Mouse (Mus musculus): ENCODE measurements around the gene Gm6370.
"Not testable (repeated sequence)": the region's sequence is repeated elsewhere in the genome, so short reads cannot be mapped to it uniquely, and the experiment has no call there.

Gene Gm6370

DNA sequence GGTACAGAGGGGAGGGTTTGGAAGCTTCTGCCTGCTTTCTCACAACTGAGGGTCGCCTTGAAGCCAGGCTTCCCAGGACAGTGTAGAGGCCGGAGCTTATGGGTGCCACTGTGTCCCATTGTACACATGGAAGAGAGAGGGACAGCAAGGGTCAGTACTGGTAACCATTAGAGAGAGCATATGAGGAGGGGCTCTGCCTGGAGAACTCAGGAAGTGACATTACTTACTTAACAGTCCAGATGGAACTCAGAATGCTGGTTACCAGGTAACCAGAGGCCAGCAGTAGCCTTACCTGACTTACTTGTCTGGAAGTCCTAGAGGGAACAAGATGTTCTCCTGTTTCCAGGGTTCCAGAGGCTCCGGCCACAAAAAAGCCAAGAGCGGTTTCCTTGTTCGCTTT lies at the start of gene Gm6370:
Gene Gm6370 (plus strand): TSS at position 301 of the 400 bp plus-strand sequence.
- not testable (repeated sequence) for DNase-seq (ENCODE audit: low read depth in 1 of 2, low spot score in 2 of 2)

DNA sequence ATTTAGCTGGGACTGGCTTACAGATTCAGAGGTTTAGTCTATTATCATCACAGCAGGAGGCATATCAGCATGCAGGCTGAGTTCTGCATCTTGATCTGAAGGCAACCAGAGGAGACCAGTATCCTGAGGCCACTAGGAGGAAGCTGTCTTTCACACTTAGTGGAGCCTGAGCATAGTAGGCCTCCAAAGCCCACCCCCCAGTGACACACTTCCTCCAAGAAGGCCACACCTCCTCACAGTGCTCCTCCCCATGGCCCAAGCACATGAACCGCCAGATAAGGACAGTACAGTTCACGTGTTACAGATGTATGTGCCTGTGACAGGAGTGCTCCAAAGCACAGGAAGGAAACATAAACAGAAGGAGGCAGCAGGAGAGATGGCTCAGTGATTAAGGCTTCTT lies 48.4 kb upstream of the Gm6370 start:
- DNase-seq (ENCODE audit: low read depth in 1 of 2, low spot score in 2 of 2): no peak

DNA sequence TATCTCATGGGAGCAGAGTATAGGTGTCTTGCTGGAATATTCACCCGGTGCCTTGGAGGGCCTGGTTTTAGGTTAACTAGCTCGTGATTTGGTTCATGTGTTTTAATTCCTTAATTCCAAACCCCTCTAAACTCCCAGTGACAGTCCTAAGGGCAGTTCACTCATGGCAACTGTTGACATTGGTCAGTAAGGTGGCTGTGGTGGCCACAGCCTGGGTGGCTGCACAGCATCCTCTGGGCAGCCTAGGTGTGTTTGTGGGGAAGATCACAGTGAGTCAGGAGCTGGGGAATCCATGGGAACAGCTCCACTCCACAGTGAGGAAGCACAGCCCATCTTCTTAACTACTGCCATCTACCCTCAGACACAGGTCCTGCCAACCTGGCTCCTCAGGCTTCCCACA lies 44.5 kb upstream of the Gm6370 start:
- DNase-seq (ENCODE audit: low read depth in 1 of 2, low spot score in 2 of 2): no peak

DNA sequence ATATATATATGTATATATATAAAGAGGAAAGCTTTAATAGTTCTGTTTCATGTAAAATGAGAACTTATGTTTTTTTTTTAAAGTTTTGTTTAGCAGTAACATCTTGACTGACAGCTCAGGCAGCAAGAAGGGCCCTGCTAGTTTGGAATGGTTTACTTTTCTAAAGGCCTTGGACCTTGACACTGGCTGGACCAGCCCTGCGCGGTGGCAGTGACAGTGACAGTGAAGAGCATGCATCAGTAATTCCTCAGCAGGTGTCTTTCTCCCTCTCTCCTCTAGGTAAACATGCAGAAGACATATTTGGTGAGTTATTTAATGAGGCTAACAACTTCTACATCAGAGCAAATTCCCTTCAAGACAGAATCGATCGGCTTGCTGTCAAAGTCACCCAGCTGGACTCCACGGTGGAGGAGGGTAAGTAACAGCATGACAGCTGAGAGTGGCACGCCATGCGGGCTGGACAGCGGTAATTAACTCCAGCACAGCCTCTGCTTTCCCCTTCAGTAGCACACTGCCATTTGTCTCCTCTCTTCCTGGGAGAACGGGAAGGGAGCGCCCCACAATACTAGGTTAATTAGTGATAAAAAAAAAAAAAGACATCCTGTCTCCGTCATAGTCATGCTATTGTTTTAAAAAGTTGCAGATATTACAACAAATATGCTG lies 39.4 kb upstream of the Gm6370 start:
- no peak for DNase-seq (ENCODE audit: low read depth in 1 of 2, low spot score in 2 of 2)

DNA sequence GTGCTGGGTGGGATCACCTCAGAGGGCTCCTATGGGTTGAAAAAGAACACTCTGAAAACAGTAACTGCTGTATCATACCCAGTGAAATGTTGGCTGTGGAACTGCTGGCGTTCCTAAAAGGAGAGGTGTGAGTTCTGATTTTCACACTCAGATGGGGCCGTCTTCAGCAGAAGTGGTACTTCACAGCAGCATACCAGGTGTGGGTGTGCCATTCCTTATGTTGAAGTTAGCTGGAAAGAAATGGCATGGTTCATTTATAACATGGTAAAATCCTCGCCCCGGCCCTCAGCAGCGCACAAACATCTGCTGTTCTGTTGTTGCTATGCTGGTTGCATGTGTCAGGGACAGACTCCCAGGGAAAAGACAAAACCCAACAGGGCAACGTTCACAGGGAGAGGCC lies 37.6 kb upstream of the Gm6370 start:
- DNase-seq (ENCODE audit: low read depth in 1 of 2, low spot score in 2 of 2): no peak

DNA sequence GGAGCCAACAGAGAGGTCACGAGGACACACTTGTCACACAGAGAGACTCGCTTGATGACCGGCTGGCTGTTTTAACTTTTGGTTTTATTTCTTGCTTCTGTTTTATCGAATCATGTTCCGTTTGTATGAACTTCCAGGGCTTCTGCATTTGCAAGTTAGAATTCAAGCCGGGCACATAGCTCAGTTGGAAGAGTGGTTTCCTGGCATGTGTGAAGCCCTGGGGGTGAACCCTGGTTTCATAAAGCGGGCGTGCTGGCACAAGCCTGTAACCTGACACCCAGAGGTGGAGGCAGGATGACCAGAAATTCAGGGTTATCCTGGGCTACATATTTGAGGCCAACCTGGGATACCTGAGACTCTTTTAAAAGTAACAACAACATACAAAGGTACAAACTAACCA lies 29.6 kb upstream of the Gm6370 start:
- DNase-seq (ENCODE audit: low read depth in 1 of 2, low spot score in 2 of 2): no peak

DNA sequence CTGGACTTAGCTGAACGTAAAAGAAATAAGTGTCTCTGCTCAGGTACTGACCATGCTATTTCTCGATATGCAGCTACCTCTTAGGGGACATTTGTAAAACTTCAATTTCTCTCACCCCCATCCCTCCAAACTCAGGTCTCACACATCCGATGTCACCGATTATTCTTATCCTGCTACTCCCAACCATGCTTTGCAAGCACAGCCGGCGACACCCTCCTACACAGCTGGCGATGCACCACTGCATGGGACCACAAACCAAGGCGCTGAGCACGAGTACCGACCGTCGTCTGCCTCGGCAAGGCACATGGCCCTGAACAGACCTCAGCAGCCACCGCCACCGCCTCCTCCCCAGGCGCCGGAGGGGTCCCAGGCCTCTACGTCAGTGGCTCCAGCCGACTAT lies 24.5 kb upstream of the Gm6370 start:
- DNase-seq (ENCODE audit: low read depth in 1 of 2, low spot score in 2 of 2): no peak

DNA sequence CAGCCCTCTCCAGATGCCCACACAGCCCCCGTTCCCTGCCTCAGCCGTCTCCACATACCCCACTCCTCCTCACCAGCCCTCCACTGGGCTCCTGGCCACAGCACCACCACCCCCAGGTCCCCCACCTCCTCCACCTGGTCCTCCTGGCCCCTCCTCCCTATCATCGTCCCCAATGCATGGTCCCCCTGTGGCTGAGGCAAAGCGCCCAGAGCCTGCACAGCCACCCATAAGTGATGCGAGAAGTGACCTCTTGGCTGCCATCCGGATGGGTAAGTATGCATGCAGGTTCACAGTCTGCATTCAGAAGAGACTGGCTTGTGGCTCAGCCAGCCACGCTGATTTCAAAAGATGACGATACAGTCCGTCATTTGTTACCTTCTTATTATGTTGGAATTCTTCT lies 22.9 kb upstream of the Gm6370 start:
- DNase-seq (ENCODE audit: low read depth in 1 of 2, low spot score in 2 of 2): no peak

DNA sequence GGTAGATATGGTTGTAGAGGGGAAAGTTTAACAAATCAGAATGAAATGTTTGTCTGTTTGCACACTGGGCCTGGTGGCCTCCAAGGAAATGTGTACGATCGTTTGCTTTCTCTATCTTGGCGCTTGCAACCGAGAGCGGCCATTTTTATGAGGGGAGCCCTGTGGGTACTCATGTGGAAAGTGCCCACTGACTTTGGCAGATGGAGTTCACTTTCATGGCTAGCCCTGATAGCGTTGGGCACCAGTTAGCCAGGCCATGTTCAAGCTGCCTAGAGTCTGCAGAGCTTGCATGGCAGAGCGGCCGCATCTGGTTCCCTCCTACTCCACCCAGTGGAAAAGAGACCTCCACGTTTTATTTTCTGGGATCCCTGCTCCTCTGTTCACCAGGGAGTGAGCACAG lies 20.3 kb upstream of the Gm6370 start:
- DNase-seq (ENCODE audit: low read depth in 1 of 2, low spot score in 2 of 2): no peak

DNA sequence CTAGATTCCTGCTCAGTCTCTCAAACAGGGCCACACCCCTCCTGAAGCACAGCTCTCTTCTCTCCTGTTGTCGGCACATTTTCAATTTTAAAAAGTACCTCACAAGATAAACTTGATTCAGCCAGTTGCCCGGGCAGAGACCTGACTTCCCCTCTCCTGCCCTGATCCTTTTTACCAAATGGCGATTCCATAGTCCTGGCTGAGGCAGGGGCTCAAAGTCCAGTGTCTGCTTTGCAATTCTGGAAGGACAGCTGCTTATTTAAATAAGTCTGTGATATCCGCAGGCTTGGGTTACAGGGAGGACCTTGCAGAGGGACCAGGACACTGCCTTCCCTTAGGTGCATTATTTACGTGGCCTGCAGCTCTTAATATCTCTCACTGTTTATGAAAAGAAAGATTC lies 19.9 kb upstream of the Gm6370 start:
- no peak for DNase-seq (ENCODE audit: low read depth in 1 of 2, low spot score in 2 of 2)

DNA sequence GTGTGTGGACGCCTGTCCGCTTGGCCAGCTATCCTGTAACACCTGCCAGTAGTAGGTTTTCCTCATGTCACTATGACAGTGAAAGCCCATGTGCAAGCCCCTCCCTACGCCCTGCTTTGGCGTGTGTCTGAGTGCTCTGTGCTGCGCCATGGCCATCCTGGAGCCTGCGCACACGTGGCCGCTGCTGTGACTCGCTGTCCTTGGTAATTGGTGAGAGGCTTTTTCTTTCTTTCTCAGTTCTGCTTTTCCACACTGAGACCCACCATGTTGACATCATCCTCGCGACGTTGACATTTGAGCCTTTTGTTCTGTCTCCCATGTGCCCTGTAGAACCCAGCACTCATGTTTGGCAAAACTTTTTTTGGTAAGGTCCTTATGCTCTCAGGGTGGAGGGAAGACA lies 19.3 kb upstream of the Gm6370 start:
- DNase-seq (ENCODE audit: low read depth in 1 of 2, low spot score in 2 of 2): no peak

DNA sequence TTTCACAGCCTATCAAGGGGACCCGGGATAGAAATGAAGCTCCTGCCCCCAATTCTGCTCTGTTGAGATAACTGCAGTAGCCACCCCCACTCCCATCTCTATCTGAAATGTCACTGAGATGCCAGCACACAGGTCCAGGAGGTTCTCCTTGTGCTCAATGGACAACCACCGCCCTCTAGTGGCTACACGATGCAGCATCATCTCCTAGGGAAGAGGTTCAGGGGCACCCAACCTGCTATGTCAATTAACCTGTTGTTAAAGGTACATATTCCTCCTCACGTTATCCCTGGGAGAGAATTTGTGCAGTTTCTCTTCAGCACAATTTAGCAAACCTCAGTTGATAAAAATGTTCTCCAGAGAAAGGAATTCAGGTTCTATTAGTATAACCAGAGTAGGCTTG lies 11.6 kb upstream of the Gm6370 start:
- DNase-seq (ENCODE audit: low read depth in 1 of 2, low spot score in 2 of 2): not testable (repeated sequence)

DNA sequence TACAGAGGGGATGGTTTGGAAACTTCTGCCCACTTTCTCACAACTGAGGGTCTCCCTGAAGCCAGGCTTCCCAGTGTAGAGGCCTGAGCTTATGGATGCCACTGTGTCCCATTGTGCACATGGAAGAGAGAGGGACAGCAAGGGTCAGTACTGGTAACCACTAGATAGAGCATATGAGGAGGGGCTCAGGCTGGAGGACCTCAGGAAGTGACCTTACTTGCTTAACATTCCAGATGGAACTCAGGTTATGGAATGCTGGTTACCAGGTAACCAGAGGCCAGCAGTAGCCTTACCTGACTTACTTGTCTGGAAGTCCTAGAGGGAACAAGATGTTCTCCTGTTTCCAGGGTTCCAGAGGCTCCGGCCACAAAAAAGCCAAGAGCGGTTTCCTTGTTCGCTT lies 9.5 kb upstream of the Gm6370 start, which contains the start of gene Gm6408:
Gene Gm6408 (plus strand): TSS at position 301 of the 400 bp plus-strand sequence.
- not testable (repeated sequence) for DNase-seq (ENCODE audit: low read depth in 1 of 2, low spot score in 2 of 2)

DNA sequence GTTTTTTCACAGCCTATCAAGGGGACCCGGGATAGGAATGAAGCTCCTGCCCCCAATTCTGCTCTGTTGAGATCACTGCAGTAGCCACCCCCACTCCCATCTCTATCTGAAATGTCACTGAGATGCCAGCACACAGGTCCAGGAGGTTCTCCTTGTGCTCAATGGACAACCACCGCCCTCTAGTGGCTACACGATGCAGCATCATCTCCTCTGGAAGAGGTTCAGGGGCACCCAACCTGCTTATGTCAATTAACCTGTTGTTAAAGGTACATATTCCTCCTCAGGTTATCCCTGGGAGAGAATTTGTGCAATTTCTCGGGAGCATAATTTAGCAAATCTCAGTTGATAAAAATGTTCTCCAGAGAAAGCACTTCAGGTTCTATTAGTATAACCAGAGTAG lies 2.2 kb upstream of the Gm6370 start:
- DNase-seq (ENCODE audit: low read depth in 1 of 2, low spot score in 2 of 2): not testable (repeated sequence)

DNA sequence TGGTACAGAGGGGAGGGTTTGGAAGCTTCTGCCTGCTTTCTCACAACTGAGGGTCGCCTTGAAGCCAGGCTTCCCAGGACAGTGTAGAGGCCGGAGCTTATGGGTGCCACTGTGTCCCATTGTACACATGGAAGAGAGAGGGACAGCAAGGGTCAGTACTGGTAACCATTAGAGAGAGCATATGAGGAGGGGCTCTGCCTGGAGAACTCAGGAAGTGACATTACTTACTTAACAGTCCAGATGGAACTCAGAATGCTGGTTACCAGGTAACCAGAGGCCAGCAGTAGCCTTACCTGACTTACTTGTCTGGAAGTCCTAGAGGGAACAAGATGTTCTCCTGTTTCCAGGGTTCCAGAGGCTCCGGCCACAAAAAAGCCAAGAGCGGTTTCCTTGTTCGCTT lies 10.9 kb downstream of the Gm6370 start, which contains the start of gene 4930449I24Rik:
Gene 4930449I24Rik (plus strand): TSS at position 301 of the 400 bp plus-strand sequence.
- DNase-seq (ENCODE audit: low read depth in 1 of 2, low spot score in 2 of 2): not testable (repeated sequence)

DNA sequence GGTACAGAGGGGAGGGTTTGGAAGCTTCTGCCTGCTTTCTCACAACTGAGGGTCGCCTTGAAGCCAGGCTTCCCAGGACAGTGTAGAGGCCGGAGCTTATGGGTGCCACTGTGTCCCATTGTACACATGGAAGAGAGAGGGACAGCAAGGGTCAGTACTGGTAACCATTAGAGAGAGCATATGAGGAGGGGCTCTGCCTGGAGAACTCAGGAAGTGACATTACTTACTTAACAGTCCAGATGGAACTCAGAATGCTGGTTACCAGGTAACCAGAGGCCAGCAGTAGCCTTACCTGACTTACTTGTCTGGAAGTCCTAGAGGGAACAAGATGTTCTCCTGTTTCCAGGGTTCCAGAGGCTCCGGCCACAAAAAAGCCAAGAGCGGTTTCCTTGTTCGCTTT lies 22.7 kb downstream of the Gm6370 start, which contains the start of gene Gm3402:
Gene Gm3402 (plus strand): TSS at position 301 of the 400 bp plus-strand sequence.
- not testable (repeated sequence) for DNase-seq (ENCODE audit: low read depth in 1 of 2, low spot score in 2 of 2)

DNA sequence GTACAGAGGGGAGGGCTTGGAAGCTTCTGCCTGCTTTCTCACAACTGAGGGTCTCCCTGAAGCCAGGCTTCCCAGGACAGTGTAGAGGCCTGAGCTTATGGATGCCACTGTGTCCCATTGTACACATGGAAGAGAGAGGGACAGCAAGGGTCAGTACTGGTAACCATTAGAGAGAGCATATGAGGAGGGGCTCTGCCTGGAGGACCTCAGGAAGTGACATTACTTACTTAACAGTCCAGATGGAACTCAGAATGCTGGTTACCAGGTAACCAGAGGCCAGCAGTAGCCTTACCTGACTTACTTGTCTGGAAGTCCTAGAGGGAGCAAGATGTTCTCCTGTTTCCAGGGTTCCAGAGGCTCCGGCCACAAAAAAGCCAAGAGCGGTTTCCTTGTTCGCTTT lies 34.3 kb downstream of the Gm6370 start, which contains the start of gene Gm3404:
Gene Gm3404 (plus strand): TSS at position 301 of the 400 bp plus-strand sequence.
- DNase-seq (ENCODE audit: low read depth in 1 of 2, low spot score in 2 of 2): not testable (repeated sequence)

DNA sequence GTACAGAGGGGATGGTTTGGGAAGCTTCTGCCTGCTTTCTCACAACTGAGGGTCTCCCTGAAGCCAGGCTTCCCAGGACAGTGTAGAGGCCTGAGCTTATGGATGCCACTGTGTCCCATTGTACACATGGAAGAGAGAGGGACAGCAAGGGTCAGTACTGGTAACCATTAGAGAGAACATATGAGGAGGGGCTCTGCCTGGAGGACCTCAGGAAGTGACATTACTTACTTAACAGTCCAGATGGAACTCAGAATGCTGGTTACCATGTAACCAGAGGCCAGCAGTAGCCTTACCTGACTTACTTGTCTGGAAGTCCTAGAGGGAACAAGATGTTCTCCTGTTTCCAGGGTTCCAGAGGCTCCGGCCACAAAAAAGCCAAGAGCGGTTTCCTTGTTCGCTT lies 46.2 kb downstream of the Gm6370 start, which contains the start of gene Gm3409:
Gene Gm3409 (plus strand): TSS at position 301 of the 400 bp plus-strand sequence.
- not testable (repeated sequence) for DNase-seq (ENCODE audit: low read depth in 1 of 2, low spot score in 2 of 2)

All from monocyte, adult 2 months (primary cell).